Mouse (Mus musculus): ENCODE measurements at regions not wholly inside any gene's neighbourhood (a gene's known extent, or its start where the extent isn't known, plus 50 kb on each side); places are given as distances from the start of the nearest gene placed in this dataset.

GRCm38 (mm10) chr4:30216086-30216485, 1403.2 kb downstream of the Epha7 start:
- ATAC-seq (ENCODE audit: low FRiP score, low TSS enrichment) (no peak), DNase-seq (no peak)
- no peak overlapping the region for H3K4me3 ChIP-seq (replicated peaks; ENCODE audit: low read depth, low read length)
- no peaks in the 10 kb centered on the region for H3K4me1 ChIP-seq (ENCODE audit: control insufficient read depth, insufficient read depth, low read length)
- no peak overlapping the region for H3K27ac ChIP-seq (replicated peaks; ENCODE audit: low read depth, low read length)
- 97% methylated on average over 1 of the region's 1 CpGs for WGBS
- no peak overlapping the region for H3K9ac ChIP-seq (replicated peaks; ENCODE audit: low read length)
- H3K36me3 ChIP-seq (ENCODE audit: control insufficient read depth, insufficient read depth, low read length), result no peaks in the 10 kb centered on the region
- no peaks in the 10 kb centered on the region for H3K9me3 ChIP-seq (ENCODE audit: control insufficient read depth, low read length)
- no peak overlapping the region for H3K4me2 ChIP-seq (ENCODE audit: low read length)
- H3K27me3 ChIP-seq (ENCODE audit: control insufficient read depth, insufficient read depth, low read length), result no peaks in the 10 kb centered on the region

GRCm38 (mm10) chr4:30227139-30227538, 1414.2 kb downstream of the Epha7 start:
- Histone ChIP-seq H3K27me3 (ENCODE audit: control insufficient read depth, insufficient read depth, low read length) (no peaks in the 10 kb centered on the region), H3K4me3 (replicated peaks; ENCODE audit: low read depth, low read length) (no peak overlapping the region), H3K4me2 (ENCODE audit: low read length) (no peak overlapping the region), H3K4me1 (ENCODE audit: control insufficient read depth, insufficient read depth, low read length) (no peaks in the 10 kb centered on the region), H3K9me3 (ENCODE audit: control insufficient read depth, low read length) (no peaks in the 10 kb centered on the region), H3K9ac (replicated peaks; ENCODE audit: low read length) (no peak overlapping the region), H3K36me3 (ENCODE audit: control insufficient read depth, insufficient read depth, low read length) (no peaks in the 10 kb centered on the region), H3K27ac (replicated peaks; ENCODE audit: low read depth, low read length) (no peak overlapping the region)
- DNase-seq (no peak), ATAC-seq (ENCODE audit: low FRiP score, low TSS enrichment) (no peak)

GRCm38 (mm10) chr4:30262101-30262500, 1449.2 kb downstream of the Epha7 start:
- no peaks in the 10 kb centered on the region for H3K36me3 ChIP-seq (ENCODE audit: control insufficient read depth, insufficient read depth, low read length)
- no peak overlapping the region for H3K4me3 ChIP-seq (replicated peaks; ENCODE audit: low read depth, low read length)
- H3K9me3 ChIP-seq (ENCODE audit: control insufficient read depth, low read length), result no peaks in the 10 kb centered on the region
- H3K27me3 ChIP-seq (ENCODE audit: control insufficient read depth, insufficient read depth, low read length), result no peaks in the 10 kb centered on the region
- H3K4me2 ChIP-seq (ENCODE audit: low read length), result no peak overlapping the region
- ATAC-seq (ENCODE audit: low FRiP score, low TSS enrichment) (no peak), DNase-seq (peak; percentile 3)
- H3K9ac ChIP-seq (replicated peaks; ENCODE audit: low read length), result no peak overlapping the region
- no peak overlapping the region for H3K27ac ChIP-seq (replicated peaks; ENCODE audit: low read depth, low read length)
- 67% methylated on average over 2 of the region's 2 CpGs for WGBS
- no peaks in the 10 kb centered on the region for H3K4me1 ChIP-seq (ENCODE audit: control insufficient read depth, insufficient read depth, low read length)

- Histone ChIP-seq H3K4me1 (ENCODE audit: control insufficient read depth, insufficient read depth, low read length) (no peaks in the 10 kb centered on the region), H3K27me3 (ENCODE audit: control insufficient read depth, insufficient read depth, low read length) (no peaks in the 10 kb centered on the region), H3K27ac (replicated peaks; ENCODE audit: low read depth, low read length) (no peak overlapping the region), H3K9me3 (ENCODE audit: control insufficient read depth, low read length) (no peaks in the 10 kb centered on the region), H3K9ac (replicated peaks; ENCODE audit: low read length) (no peak overlapping the region), H3K4me2 (ENCODE audit: low read length) (no peak overlapping the region), H3K36me3 (ENCODE audit: control insufficient read depth, insufficient read depth, low read length) (no peaks in the 10 kb centered on the region), H3K4me3 (replicated peaks; ENCODE audit: low read depth, low read length) (no peak overlapping the region)
- DNase-seq, result no peak
- WGBS, result 81% methylated on average over 3 of the region's 3 CpGs
- ATAC-seq (ENCODE audit: low FRiP score, low TSS enrichment), result no peak
Measured at GRCm38 (mm10) chr4:30268026-30268425, 1455.1 kb downstream of the Epha7 start.

- no peak overlapping the region for H3K27ac ChIP-seq (replicated peaks; ENCODE audit: low read depth, low read length)
- DNase-seq, result no peak
- H3K36me3 ChIP-seq (ENCODE audit: control insufficient read depth, insufficient read depth, low read length), result no peaks in the 10 kb centered on the region
Measured at GRCm38 (mm10) chr4:30270000-30270399, 1457.1 kb downstream of the Epha7 start.

GRCm38 (mm10) chr4:30312438-30312837, 1499.5 kb downstream of the Epha7 start:
- peak overlapping the region; percentile 36 for H3K4me2 ChIP-seq (ENCODE audit: low read length)
- peak; percentile 62; the same call in 1 of the 2 replicates for ATAC-seq (ENCODE audit: low FRiP score, low TSS enrichment)
- peaks cover 3% of the 10 kb centered on the region; the same call in 1 of the 2 replicates for H3K27me3 ChIP-seq (ENCODE audit: control insufficient read depth, insufficient read depth, low read length)
- H3K4me1 ChIP-seq (ENCODE audit: control insufficient read depth, insufficient read depth, low read length), result peaks cover 9% of the 10 kb centered on the region; the same call in 1 of the 2 replicates
- no peaks in the 10 kb centered on the region for H3K36me3 ChIP-seq (ENCODE audit: control insufficient read depth, insufficient read depth, low read length)
- WGBS, result 9% methylated on average over 2 of the region's 2 CpGs
- H3K4me3 ChIP-seq (replicated peaks; ENCODE audit: low read depth, low read length), result no peak overlapping the region
- peak overlapping the region; percentile 49; the same call in 1 of the 2 replicates for H3K27ac ChIP-seq (replicated peaks; ENCODE audit: low read depth, low read length)
- no peak overlapping the region for H3K9ac ChIP-seq (replicated peaks; ENCODE audit: low read length)
- peak; percentile 71 for DNase-seq
- H3K9me3 ChIP-seq (ENCODE audit: control insufficient read depth, low read length), result no peaks in the 10 kb centered on the region

More at GRCm38 (mm10) chr4:30270000-30270399, 1457.1 kb downstream of the Epha7 start:
- ATAC-seq (ENCODE audit: low FRiP score, low TSS enrichment), result no peak
- Histone ChIP-seq H3K4me2 (ENCODE audit: low read length) (no peak overlapping the region), H3K4me3 (replicated peaks; ENCODE audit: low read depth, low read length) (no peak overlapping the region), H3K9ac (replicated peaks; ENCODE audit: low read length) (no peak overlapping the region), H3K9me3 (ENCODE audit: control insufficient read depth, low read length) (no peaks in the 10 kb centered on the region), H3K4me1 (ENCODE audit: control insufficient read depth, insufficient read depth, low read length) (no peaks in the 10 kb centered on the region), H3K27me3 (ENCODE audit: control insufficient read depth, insufficient read depth, low read length) (no peaks in the 10 kb centered on the region)

GRCm38 (mm10) chr4:30312956-30313355, 1500.0 kb downstream of the Epha7 start:
- DNase-seq (no peak), ATAC-seq (ENCODE audit: low FRiP score, low TSS enrichment) (no peak)
- Histone ChIP-seq H3K4me1 (ENCODE audit: control insufficient read depth, insufficient read depth, low read length) (peaks cover 9% of the 10 kb centered on the region; the same call in 1 of the 2 replicates), H3K4me3 (replicated peaks; ENCODE audit: low read depth, low read length) (no peak overlapping the region), H3K9ac (replicated peaks; ENCODE audit: low read length) (no peak overlapping the region), H3K27ac (replicated peaks; ENCODE audit: low read depth, low read length) (peak overlapping the region; percentile 26; the same call in 1 of the 2 replicates), H3K4me2 (ENCODE audit: low read length) (peak overlapping the region; percentile 36), H3K36me3 (ENCODE audit: control insufficient read depth, insufficient read depth, low read length) (no peaks in the 10 kb centered on the region), H3K9me3 (ENCODE audit: control insufficient read depth, low read length) (no peaks in the 10 kb centered on the region), H3K27me3 (ENCODE audit: control insufficient read depth, insufficient read depth, low read length) (peaks cover 3% of the 10 kb centered on the region; the same call in 1 of the 2 replicates)
- WGBS, result 26% methylated on average over 7 of the region's 7 CpGs

GRCm38 (mm10) chr4:30315348-30315747, 1502.4 kb downstream of the Epha7 start:
- DNase-seq (no peak), ATAC-seq (ENCODE audit: low FRiP score, low TSS enrichment) (no peak)
- H3K27ac ChIP-seq (replicated peaks; ENCODE audit: low read depth, low read length), result no peak overlapping the region
- H3K9ac ChIP-seq (replicated peaks; ENCODE audit: low read length), result no peak overlapping the region
- H3K4me2 ChIP-seq (ENCODE audit: low read length), result no peak overlapping the region
- H3K36me3 ChIP-seq (ENCODE audit: control insufficient read depth, insufficient read depth, low read length), result no peaks in the 10 kb centered on the region
- H3K4me1 ChIP-seq (ENCODE audit: control insufficient read depth, insufficient read depth, low read length), result peaks cover 9% of the 10 kb centered on the region; the same call in 1 of the 2 replicates
- H3K9me3 ChIP-seq (ENCODE audit: control insufficient read depth, low read length), result no peaks in the 10 kb centered on the region
- no peak overlapping the region for H3K4me3 ChIP-seq (replicated peaks; ENCODE audit: low read depth, low read length)
- H3K27me3 ChIP-seq (ENCODE audit: control insufficient read depth, insufficient read depth, low read length), result no peaks in the 10 kb centered on the region
- WGBS, result 75% methylated on average over 1 of the region's 1 CpGs

GRCm38 (mm10) chr4:30316995-30317394, 1504.1 kb downstream of the Epha7 start:
- 87% methylated on average over 4 of the region's 4 CpGs for WGBS
- peaks cover 8% of the 10 kb centered on the region; the same call in 1 of the 2 replicates for H3K4me1 ChIP-seq (ENCODE audit: control insufficient read depth, insufficient read depth, low read length)
- no peak for DNase-seq
- no peak overlapping the region for H3K27ac ChIP-seq (replicated peaks; ENCODE audit: low read depth, low read length)
- no peak for ATAC-seq (ENCODE audit: low FRiP score, low TSS enrichment)
- no peak overlapping the region for H3K4me2 ChIP-seq (ENCODE audit: low read length)
- no peaks in the 10 kb centered on the region for H3K9me3 ChIP-seq (ENCODE audit: control insufficient read depth, low read length)
- no peaks in the 10 kb centered on the region for H3K36me3 ChIP-seq (ENCODE audit: control insufficient read depth, insufficient read depth, low read length)
- no peak overlapping the region for H3K4me3 ChIP-seq (replicated peaks; ENCODE audit: low read depth, low read length)
- H3K27me3 ChIP-seq (ENCODE audit: control insufficient read depth, insufficient read depth, low read length), result no peaks in the 10 kb centered on the region
- H3K9ac ChIP-seq (replicated peaks; ENCODE audit: low read length), result no peak overlapping the region

Data from midbrain, embryonic 14.5 days (tissue).